Mouse (Mus musculus) CH12.LX (cell line): ENCODE measurements around the gene Skint7. TPM values are rescaled to one million over a fixed set of nuclear protein-coding genes. Genes with fewer than 3 reads are reported as not detected.

Source experiments
- polyA plus RNA-seq: library from polyadenylated mRNA; unstranded; fragments of >175 nt; gene quantifications from 2 replicates; pipeline ENCODE4 v1.2.1, GENCODE M21; 2012; ENCODE audit warnings: low read depth; ENCODE audit not compliant: insufficient read length
- total RNA-seq, 2 experiments: library from RNA; depleted of rRNA; stranded (reverse); fragments of 300-350 nt in 1 of 2; fragments of >200 nt in 1 of 2; gene quantifications; 2 replicates each; pipeline ENCODE4 v1.2.3; 2012 to 2014

Skint7 gene
- total and polyA plus RNA-seq, 3 experiments: not detected

Other genes starting within 250 kb of the Skint7 start
- gene Slc5a9, start 70.0 kb upstream of the Skint7 start, total RNA-seq (2012; rRNA removed): 2.4 and 2.6 TPM in 2 replicates
- 9.3 and 9.6 TPM in 2 replicates for gene Slc5a9, start 70.0 kb upstream of the Skint7 start, total RNA-seq (2014; rRNA removed)
- 2.8 and 3.5 TPM in 2 replicates for gene Slc5a9, start 70.0 kb upstream of the Skint7 start, polyA plus RNA-seq
- gene Skint8, start 53.5 kb upstream of the Skint7 start, total RNA-seq (2012; rRNA removed): not detected in 2 replicates
- not detected in 2 replicates for gene Skint8, start 53.5 kb upstream of the Skint7 start, total RNA-seq (2014; rRNA removed)
- gene Skint8, start 53.5 kb upstream of the Skint7 start, polyA plus RNA-seq: not detected in 2 replicates
- gene Skint1, start 33.3 kb downstream of the Skint7 start, total RNA-seq (2012; rRNA removed): not detected in 2 replicates
- not detected in 2 replicates for gene Skint1, start 33.3 kb downstream of the Skint7 start, total RNA-seq (2014; rRNA removed)
- not detected in 2 replicates for gene Skint1, start 33.3 kb downstream of the Skint7 start, polyA plus RNA-seq
- not detected in 2 replicates for gene Skint4, start 99.1 kb downstream of the Skint7 start, total RNA-seq (2012; rRNA removed)
- gene Skint4, start 99.1 kb downstream of the Skint7 start, total RNA-seq (2014; rRNA removed): 0.09 TPM in 1 of 2 replicates, not detected in the other
- not detected in 2 replicates for gene Skint4, start 99.1 kb downstream of the Skint7 start, polyA plus RNA-seq